17 mouse cellular contexts compared by ENCODE assay signal in genomic region chr19:6947742-6948141, GRCm38 (mm10). TPM values are rescaled to one million over a fixed set of nuclear protein-coding genes. Genes with fewer than 3 reads are reported as not detected.
DNase-seq lines count a peak whose midpoint lies in the region; ATAC-seq and TF ChIP-seq lines count a peak whose summit lies in the region.
"Had no signal": no experiment of that assay in that cellular context is flagged by ENCODE, and none has a peak within 500 bp of the region (broad histone marks: within the 10 kb centered on the region; RNA-seq: fewer than 3 reads in every experiment).

No protein-coding gene starts in this region.

- in situ Hi-C loops in ES-E14 (cut with MboI; ENCODE audit: low sequenced_read_pairs in 2 of 2, unreplicated experiment in 2 of 2), result no loop called here

- H3K27me3 ChIP-seq in forebrain, embryonic 13.5 days, result no peaks in the 10 kb centered on the region
- H3K27me3 ChIP-seq in forebrain, postnatal 0 days (ENCODE audit: insufficient read depth, low read length), result no peaks in the 10 kb centered on the region
- H3K27me3 ChIP-seq in liver, embryonic 12.5 days (replicated peaks), result no peaks in the 10 kb centered on the region
- H3K27me3 ChIP-seq: CH12.LX; embryonic facial prominence, embryonic 13.5 days; heart, embryonic 13.5 days; hindbrain, embryonic 12.5 days had no signal

- 54% methylated on average over 4 of the region's 4 CpGs for WGBS in forebrain, embryonic 13.5 days
- 54% methylated on average over 4 of the region's 4 CpGs for WGBS in forebrain, postnatal 0 days
- 53% methylated on average over 4 of the region's 4 CpGs for WGBS in liver, embryonic 12.5 days (ENCODE audit: insufficient replicate concordance)

- H3K27ac ChIP-seq in forebrain, embryonic 13.5 days, result no peak overlapping the region
- no peak overlapping the region for H3K27ac ChIP-seq in forebrain, postnatal 0 days (ENCODE audit: low read depth, low read length)
- peak overlapping the region; percentile 31; the same call in 1 of the 2 replicates for H3K27ac ChIP-seq in liver, embryonic 12.5 days
- peak overlapping the region; percentile 57; the same call in 1 of the 2 replicates for H3K27ac ChIP-seq in ES-E14 (ENCODE audit: insufficient read depth, low read depth, low read length, poor library complexity, severe bottlenecking)
- H3K27ac ChIP-seq: embryonic facial prominence, embryonic 13.5 days; heart, embryonic 13.5 days; hindbrain, embryonic 12.5 days had no signal

- H3K4me2 ChIP-seq in forebrain, embryonic 13.5 days, result no peak overlapping the region
- H3K4me2 ChIP-seq in forebrain, postnatal 0 days (ENCODE audit: low read depth), result no peak overlapping the region
- no peak overlapping the region for H3K4me2 ChIP-seq in liver, embryonic 12.5 days
- H3K4me2 ChIP-seq: embryonic facial prominence, embryonic 13.5 days; heart, embryonic 13.5 days; hindbrain, embryonic 12.5 days had no signal

- H3K9ac ChIP-seq in forebrain, embryonic 13.5 days, result 0 out of 2 replicates have a peak overlapping the region, but pooled peaks have one; percentile 12
- no peak overlapping the region for H3K9ac ChIP-seq in forebrain, postnatal 0 days
- H3K9ac ChIP-seq in liver, embryonic 12.5 days, result no peak overlapping the region
- H3K9ac ChIP-seq in ES-E14 (ENCODE audit: insufficient read depth, low read depth, low read length, poor library complexity, severe bottlenecking), result peak overlapping the region; percentile 48; the same call in 1 of the 2 replicates
- H3K9ac ChIP-seq: embryonic facial prominence, embryonic 13.5 days; heart, embryonic 13.5 days; hindbrain, embryonic 12.5 days had no signal

- peaks cover 15% of the 10 kb centered on the region for H3K36me3 ChIP-seq in forebrain, embryonic 13.5 days (ENCODE audit: poor library complexity, severe bottlenecking)
- peaks cover 14% of the 10 kb centered on the region; the same call in 1 of the 2 replicates for H3K36me3 ChIP-seq in forebrain, postnatal 0 days (ENCODE audit: insufficient read depth)
- H3K36me3 ChIP-seq in liver, embryonic 12.5 days, result peaks cover 26% of the 10 kb centered on the region
- no peaks in the 10 kb centered on the region; the same call in 1 of the 2 replicates for H3K36me3 ChIP-seq in ES-E14 (ENCODE audit: control insufficient read depth, insufficient read depth, low read length, poor library complexity, severe bottlenecking)
- H3K36me3 ChIP-seq: hindbrain, embryonic 12.5 days had no signal

- no peak overlapping the region for H3K4me3 ChIP-seq in forebrain, embryonic 13.5 days
- H3K4me3 ChIP-seq in forebrain, postnatal 0 days (ENCODE audit: low read depth, low read length), result no peak overlapping the region
- no peak overlapping the region for H3K4me3 ChIP-seq in liver, embryonic 12.5 days
- H3K4me3 ChIP-seq in ES-E14 (ENCODE audit: insufficient read depth in 1 of 2, low read depth in 1 of 2, low read length in 2 of 2, poor library complexity in 1 of 2, severe bottlenecking in 1 of 2), result no peak overlapping the region
- H3K4me3 ChIP-seq: embryonic facial prominence, embryonic 13.5 days; heart, embryonic 13.5 days; hindbrain, embryonic 12.5 days had no signal

- no peak for DNase-seq in forebrain, postnatal 0 days
- DNase-seq in liver (no peak), ES-E14 (ENCODE audit: low read depth, low spot score) (no peak)
- no peak for DNase-seq in lung, postnatal 10 days
- DNase-seq: adrenal gland, postnatal 25 days; gastrocnemius, postnatal 36 days; heart, postnatal 36 days; kidney, adult 11 months had no signal

- ATAC-seq in forebrain, embryonic 13.5 days, result no peak
- ATAC-seq in forebrain, postnatal 0 days, result no peak
- ATAC-seq in liver, embryonic 12.5 days, result no peak
- ATAC-seq: forebrain, embryonic 14.5 days had no signal

- TF ChIP-seq CTCF in forebrain, postnatal 0 days (IDR thresholded peaks at IDR 0.05; ENCODE audit: low read depth), result no peak

- no peaks in the 10 kb centered on the region for H3K9me3 ChIP-seq in forebrain, embryonic 13.5 days (replicated peaks)
- H3K9me3 ChIP-seq in forebrain, postnatal 0 days (ENCODE audit: low read length), result no peaks in the 10 kb centered on the region
- H3K9me3 ChIP-seq in liver, embryonic 12.5 days (replicated peaks), result no peaks in the 10 kb centered on the region
- H3K9me3 ChIP-seq in ES-E14 (ENCODE audit: control insufficient read depth, insufficient read depth, low read depth, low read length), result no peaks in the 10 kb centered on the region
- H3K9me3 ChIP-seq: embryonic facial prominence, embryonic 13.5 days; heart, embryonic 13.5 days; hindbrain, embryonic 12.5 days had no signal

- peaks cover 27% of the 10 kb centered on the region for H3K4me1 ChIP-seq in forebrain, embryonic 13.5 days
- H3K4me1 ChIP-seq in forebrain, postnatal 0 days (ENCODE audit: insufficient read depth), result peaks cover 11% of the 10 kb centered on the region
- H3K4me1 ChIP-seq in liver, embryonic 12.5 days, result peaks cover 53% of the 10 kb centered on the region
- peaks cover 0 to 18% of the 10 kb centered on the region in 2 experiments; a peak in 3 of 4 replicates for H3K4me1 ChIP-seq in ES-E14 (ENCODE audit: control insufficient read depth in 2 of 2, insufficient read depth in 2 of 2, low read length in 2 of 2, poor library complexity in 1 of 2)

TF ChIP-seq in ES-E14, 5 proteins besides CTCF, POLR2A, EP300 and RAD21:
- no peak for TF ChIP-seq ZC3H11A (IDR thresholded peaks at IDR 0.05; ENCODE audit: borderline replicate concordance, low read depth, low read length)
- no peak for TF ChIP-seq ZNF384 (IDR thresholded peaks at IDR 0.05; ENCODE audit: low read depth, low read length)
- TF ChIP-seq HCFC1 (IDR thresholded peaks at IDR 0.05; ENCODE audit: borderline replicate concordance, insufficient read depth, low read length), result no peak
- no peak for TF ChIP-seq CHD2 (IDR thresholded peaks at IDR 0.05; ENCODE audit: low read depth, low read length)
- TF ChIP-seq MAFK (IDR thresholded peaks at IDR 0.05; ENCODE audit: insufficient read depth, low read depth, low read length), result no peak

RNA-seq across cellular contexts. Expression of gene Gpr137, which starts 5.5 kb away (rescaled TPM):
- 32.4 and 32.8 TPM in 2 replicates for polyA plus RNA-seq in forebrain, embryonic 13.5 days (2015; fragmentation: Nextera tagmentation; extraction: Ambion mirVana)
- total RNA-seq in forebrain, postnatal 0 days (2014; rRNA removed), result 65.4 and 75.2 TPM in 2 replicates
- 68.5 and 77.6 TPM in 2 replicates for polyA plus RNA-seq in forebrain, postnatal 0 days (2015; fragmentation: Nextera tagmentation; extraction: Ambion mirVana)
- polyA plus RNA-seq in liver, embryonic 12.5 days (2016; fragmentation: Nextera tagmentation; extraction: Ambion mirVana), result 8.8 and 9.9 TPM in 2 replicates
- 23.2 and 23.7 TPM in 2 replicates for total RNA-seq in ES-E14 (2012; rRNA removed)

RNA-seq across cellular contexts. Expression of gene Bad, which starts 6.1 kb away (rescaled TPM):
- 72.4 and 79.3 TPM in 2 replicates for polyA plus RNA-seq in forebrain, embryonic 13.5 days (2015; fragmentation: Nextera tagmentation; extraction: Ambion mirVana)
- total RNA-seq in forebrain, postnatal 0 days (2014; rRNA removed), result 56.5 and 94.9 TPM in 2 replicates
- 95.3 and 111 TPM in 2 replicates for polyA plus RNA-seq in forebrain, postnatal 0 days (2015; fragmentation: Nextera tagmentation; extraction: Ambion mirVana)
- 36.4 and 37.6 TPM in 2 replicates for polyA plus RNA-seq in liver, embryonic 12.5 days (2016; fragmentation: Nextera tagmentation; extraction: Ambion mirVana)
- 16.3 and 22.9 TPM in 2 replicates for total RNA-seq in ES-E14 (2012; rRNA removed)

RNA-seq across cellular contexts. Expression of gene Kcnk4, which starts 13.4 kb away (rescaled TPM):
- 0.25 TPM in 1 of 2 replicates, not detected in the other for polyA plus RNA-seq in forebrain, embryonic 13.5 days (2015; fragmentation: Nextera tagmentation; extraction: Ambion mirVana)
- 8.8 and 12.7 TPM in 2 replicates for total RNA-seq in forebrain, postnatal 0 days (2014; rRNA removed)
- polyA plus RNA-seq in forebrain, postnatal 0 days (2015; fragmentation: Nextera tagmentation; extraction: Ambion mirVana), result 8.6 and 8.7 TPM in 2 replicates
- 0.05 TPM in 1 of 2 replicates, not detected in the other for polyA plus RNA-seq in liver, embryonic 12.5 days (2016; fragmentation: Nextera tagmentation; extraction: Ambion mirVana)
- total RNA-seq in ES-E14 (2012; rRNA removed), result 2.3 and 4.4 TPM in 2 replicates
- total RNA-seq: gastrocnemius, adult 8-10 months; gastrocnemius, postnatal 36 days; heart, postnatal 36 days had no signal
- polyA plus RNA-seq: adrenal gland, adult 2 months had no signal

RNA-seq across cellular contexts. Expression of gene Catsperz, which starts 22.6 kb away (rescaled TPM):
- polyA plus RNA-seq in forebrain, embryonic 13.5 days (2015; fragmentation: Nextera tagmentation; extraction: Ambion mirVana), result 0.74 TPM in 1 of 2 replicates, not detected in the other
- 0.71 and 1.6 TPM in 2 replicates for total RNA-seq in forebrain, postnatal 0 days (2014; rRNA removed)
- 1.2 and 2.4 TPM in 2 replicates for polyA plus RNA-seq in forebrain, postnatal 0 days (2015; fragmentation: Nextera tagmentation; extraction: Ambion mirVana)
- 0.80 and 0.93 TPM in 2 replicates for polyA plus RNA-seq in liver, embryonic 12.5 days (2016; fragmentation: Nextera tagmentation; extraction: Ambion mirVana)
- total RNA-seq in ES-E14 (2012; rRNA removed), result 9.4 and 14.9 TPM in 2 replicates
- total RNA-seq: adrenal gland, postnatal 25 days; CH12.LX; gastrocnemius, adult 8-10 months; gastrocnemius, postnatal 36 days; heart, postnatal 36 days had no signal
- polyA plus RNA-seq: adrenal gland, adult 2 months; hindbrain, embryonic 12.5 days had no signal

RNA-seq across cellular contexts. Expression of gene Esrra, which starts 26.1 kb away (rescaled TPM):
- polyA plus RNA-seq in forebrain, embryonic 13.5 days (2015; fragmentation: Nextera tagmentation; extraction: Ambion mirVana), result 15.3 and 15.7 TPM in 2 replicates
- 42.6 and 43.0 TPM in 2 replicates for total RNA-seq in forebrain, postnatal 0 days (2014; rRNA removed)
- polyA plus RNA-seq in forebrain, postnatal 0 days (2015; fragmentation: Nextera tagmentation; extraction: Ambion mirVana), result 6.4 and 8.4 TPM in 2 replicates
- 6.5 and 6.8 TPM in 2 replicates for polyA plus RNA-seq in liver, embryonic 12.5 days (2016; fragmentation: Nextera tagmentation; extraction: Ambion mirVana)
- total RNA-seq in ES-E14 (2012; rRNA removed), result 23.1 and 30.1 TPM in 2 replicates

Comparison
In these comparisons a context has a peak if more than half of its experiments do, and no peak if none do; other contexts are left out.
1. H3K9ac ChIP-seq: peak in forebrain, embryonic 13.5 days (single experiment) and ES-E14 (single experiment); none in forebrain, postnatal 0 days (single experiment) and liver, embryonic 12.5 days (single experiment).
2. H3K27ac ChIP-seq: peak in liver, embryonic 12.5 days (single experiment) and ES-E14 (single experiment); none in forebrain, embryonic 13.5 days (single experiment) and forebrain, postnatal 0 days (single experiment).